Mouse (Mus musculus): ENCODE results near the gene Iqca. TPM values are rescaled to one million over a fixed set of nuclear protein-coding genes. Genes with fewer than 3 reads are reported as not detected.

Iqca gene
- total and polyA plus RNA-seq, 2 experiments from 2014 or later: 0.58 to 0.71 TPM

- no peaks in the 10 kb centered on the region for H3K36me3 ChIP-seq (ENCODE audit: insufficient read depth, low read length)
- no peaks in the 10 kb centered on the region for H3K9me3 ChIP-seq (ENCODE audit: low read length)
- no peak; the same call in 1 of the 2 replicates for TF ChIP-seq CTCF (IDR thresholded peaks at IDR 0.05; ENCODE audit: low read depth)
- no peak for DNase-seq (ENCODE audit: low spot score)
- H3K27me3 ChIP-seq (ENCODE audit: insufficient read depth, low read length): no peaks in the 10 kb centered on the region
- WGBS: 67% methylated on average over 7 of the region's 7 CpGs
- H3K27ac ChIP-seq: no peak overlapping the region
- no peaks in the 10 kb centered on the region for H3K4me1 ChIP-seq (ENCODE audit: insufficient read depth, low read length)
- no peak overlapping the region for H3K9ac ChIP-seq (replicated peaks; ENCODE audit: low read length)
- no peak overlapping the region for H3K4me2 ChIP-seq (ENCODE audit: low read depth, low read length)
- no peak for ATAC-seq
- no peak overlapping the region for H3K4me3 ChIP-seq (ENCODE audit: low read length)
Measured at GRCm38 (mm10) chr1:90012850-90013249, 140.4 kb downstream of the Iqca start.

GRCm38 (mm10) chr1:90012168-90012567 is 141.0 kb downstream of the Iqca start:
- DNase-seq (ENCODE audit: low spot score): no peak
- no peak overlapping the region for H3K27ac ChIP-seq
- TF ChIP-seq CTCF (IDR thresholded peaks at IDR 0.05; ENCODE audit: low read depth): no peak
- 82% methylated on average over 3 of the region's 3 CpGs for WGBS
- H3K4me3 ChIP-seq (ENCODE audit: low read length): no peak overlapping the region
- no peak overlapping the region for H3K9ac ChIP-seq (replicated peaks; ENCODE audit: low read length)
- H3K27me3 ChIP-seq (ENCODE audit: insufficient read depth, low read length): no peaks in the 10 kb centered on the region
- H3K9me3 ChIP-seq (ENCODE audit: low read length): no peaks in the 10 kb centered on the region
- H3K4me1 ChIP-seq (ENCODE audit: insufficient read depth, low read length): no peaks in the 10 kb centered on the region
- no peak for ATAC-seq
- no peak overlapping the region for H3K4me2 ChIP-seq (ENCODE audit: low read depth, low read length)
- no peaks in the 10 kb centered on the region for H3K36me3 ChIP-seq (ENCODE audit: insufficient read depth, low read length)

- H3K27ac ChIP-seq: no peak overlapping the region
- DNase-seq (ENCODE audit: low spot score): no peak
- H3K4me2 ChIP-seq (ENCODE audit: low read depth, low read length): no peak overlapping the region
- H3K4me3 ChIP-seq (ENCODE audit: low read length): no peak overlapping the region
- TF ChIP-seq CTCF (IDR thresholded peaks at IDR 0.05; ENCODE audit: low read depth): no peak
- H3K36me3 ChIP-seq (ENCODE audit: insufficient read depth, low read length): no peaks in the 10 kb centered on the region
- no peaks in the 10 kb centered on the region for H3K27me3 ChIP-seq (ENCODE audit: insufficient read depth, low read length)
- no peaks in the 10 kb centered on the region for H3K4me1 ChIP-seq (ENCODE audit: insufficient read depth, low read length)
- no peaks in the 10 kb centered on the region for H3K9me3 ChIP-seq (ENCODE audit: low read length)
- no peak for ATAC-seq
- H3K9ac ChIP-seq (replicated peaks; ENCODE audit: low read length): no peak overlapping the region
- WGBS: 98% methylated on average over 1 of the region's 1 CpGs
Measured at GRCm38 (mm10) chr1:90010077-90010476, 143.1 kb downstream of the Iqca start.

GRCm38 (mm10) chr1:90009188-90009587 is 144.0 kb downstream of the Iqca start:
- no peak for TF ChIP-seq CTCF (IDR thresholded peaks at IDR 0.05; ENCODE audit: low read depth)
- Histone ChIP-seq H3K4me1 (ENCODE audit: insufficient read depth, low read length) (no peaks in the 10 kb centered on the region), H3K9me3 (ENCODE audit: low read length) (no peaks in the 10 kb centered on the region), H3K36me3 (ENCODE audit: insufficient read depth, low read length) (no peaks in the 10 kb centered on the region), H3K9ac (replicated peaks; ENCODE audit: low read length) (no peak overlapping the region), H3K4me3 (ENCODE audit: low read length) (no peak overlapping the region), H3K27ac (no peak overlapping the region), H3K27me3 (ENCODE audit: insufficient read depth, low read length) (no peaks in the 10 kb centered on the region), H3K4me2 (ENCODE audit: low read depth, low read length) (no peak overlapping the region)
- ATAC-seq (no peak), DNase-seq (ENCODE audit: low spot score) (no peak)
- 66% methylated on average over 3 of the region's 3 CpGs for WGBS

- H3K9ac ChIP-seq (replicated peaks; ENCODE audit: low read length): no peak overlapping the region
- ATAC-seq (no peak), DNase-seq (ENCODE audit: low spot score) (no peak)
- TF ChIP-seq CTCF (IDR thresholded peaks at IDR 0.05; ENCODE audit: low read depth): no peak
- no peak overlapping the region for H3K27ac ChIP-seq
- WGBS: 62% methylated on average over 14 of the region's 14 CpGs
- H3K4me2 ChIP-seq (ENCODE audit: low read depth, low read length): no peak overlapping the region
- no peaks in the 10 kb centered on the region for H3K36me3 ChIP-seq (ENCODE audit: insufficient read depth, low read length)
- no peaks in the 10 kb centered on the region for H3K9me3 ChIP-seq (ENCODE audit: low read length)
- H3K27me3 ChIP-seq (ENCODE audit: insufficient read depth, low read length): no peaks in the 10 kb centered on the region
- H3K4me1 ChIP-seq (ENCODE audit: insufficient read depth, low read length): no peaks in the 10 kb centered on the region
- no peak overlapping the region for H3K4me3 ChIP-seq (ENCODE audit: low read length)
Measured at GRCm38 (mm10) chr1:90006666-90007065, 146.5 kb downstream of the Iqca start.

- Histone ChIP-seq H3K4me1 (ENCODE audit: insufficient read depth, low read length) (no peaks in the 10 kb centered on the region), H3K9me3 (ENCODE audit: low read length) (no peaks in the 10 kb centered on the region), H3K4me3 (ENCODE audit: low read length) (no peak overlapping the region), H3K4me2 (ENCODE audit: low read depth, low read length) (no peak overlapping the region), H3K36me3 (ENCODE audit: insufficient read depth, low read length) (no peaks in the 10 kb centered on the region), H3K27ac (no peak overlapping the region), H3K27me3 (ENCODE audit: insufficient read depth, low read length) (no peaks in the 10 kb centered on the region; the same call in 1 of the 2 replicates), H3K9ac (replicated peaks; ENCODE audit: low read length) (no peak overlapping the region)
- no peak for TF ChIP-seq CTCF (IDR thresholded peaks at IDR 0.05; ENCODE audit: low read depth)
- ATAC-seq: no peak
- DNase-seq (ENCODE audit: low spot score): no peak
- 26% methylated on average over 5 of the region's 5 CpGs for WGBS
Measured at GRCm38 (mm10) chr1:90000981-90001380, 152.2 kb downstream of the Iqca start.

- no peak overlapping the region for H3K4me2 ChIP-seq (ENCODE audit: low read depth, low read length)
- no peaks in the 10 kb centered on the region for H3K36me3 ChIP-seq (ENCODE audit: insufficient read depth, low read length)
- H3K4me3 ChIP-seq (ENCODE audit: low read length): no peak overlapping the region
- H3K27me3 ChIP-seq (ENCODE audit: insufficient read depth, low read length): no peaks in the 10 kb centered on the region; the same call in 1 of the 2 replicates
- no peak overlapping the region for H3K9ac ChIP-seq (replicated peaks; ENCODE audit: low read length)
- no peak for TF ChIP-seq CTCF (IDR thresholded peaks at IDR 0.05; ENCODE audit: low read depth)
- no peaks in the 10 kb centered on the region for H3K9me3 ChIP-seq (ENCODE audit: low read length)
- no peaks in the 10 kb centered on the region for H3K4me1 ChIP-seq (ENCODE audit: insufficient read depth, low read length)
- H3K27ac ChIP-seq: no peak overlapping the region
- no peak for ATAC-seq
- 84% methylated on average over 3 of the region's 3 CpGs for WGBS
- DNase-seq (ENCODE audit: low spot score): no peak
Measured at GRCm38 (mm10) chr1:89999858-90000257, 153.3 kb downstream of the Iqca start.

All from hindbrain, postnatal 0 days (tissue).